Mouse (Mus musculus) myocyte (in vitro differentiated cells): ENCODE results near the gene Arhgap10.

ENCODE experiments used
- CEBPB ChIP-seq: IDR thresholded peaks from 2 replicates; pipeline ENCODE4 v1.6.1; 2011; ENCODE audit warnings: mild to moderate bottlenecking, moderate library complexity; ENCODE audit not compliant: poor library complexity, insufficient read depth, severe bottlenecking
- MAX ChIP-seq: IDR thresholded peaks from one replicate; pipeline ENCODE4 v1.6.1; 2011; ENCODE audit warnings: low read depth, mild to moderate bottlenecking, control low read depth
- MYOD1 ChIP-seq, 3 experiments: IDR thresholded peaks; one replicate each; pipeline ENCODE4 v1.6.1; 2011; ENCODE audit warnings: control low read depth in 2 of 3, low read depth in 2 of 3, mild to moderate bottlenecking in 2 of 3, moderate library complexity in 1 of 3; ENCODE audit not compliant: insufficient read length in 2 of 3, control insufficient read depth in 1 of 3
- MYOG ChIP-seq, 3 experiments: IDR thresholded peaks; one replicate each; pipeline ENCODE4 v1.6.1; 2011; ENCODE audit warnings: control low read depth in 2 of 3, low read depth in 2 of 3, mild to moderate bottlenecking in 2 of 3; ENCODE audit not compliant: insufficient read length in 2 of 3, control insufficient read depth in 1 of 3, insufficient read depth in 1 of 3
- POLR2A ChIP-seq: IDR thresholded peaks from one replicate; pipeline ENCODE4 v1.6.1; 2011; ENCODE audit warnings: low read depth, mild to moderate bottlenecking, control low read depth, moderate library complexity; ENCODE audit not compliant: insufficient read length
- POLR2AphosphoS2 ChIP-seq: IDR thresholded peaks from one replicate; pipeline ENCODE4 v1.6.1; 2011; ENCODE audit warnings: low read depth, control low read depth; ENCODE audit not compliant: insufficient read length
- REST ChIP-seq: IDR thresholded peaks from one replicate; pipeline ENCODE4 v1.6.1; 2011; ENCODE audit warnings: mild to moderate bottlenecking, control low read depth, moderate library complexity; ENCODE audit not compliant: insufficient read depth, insufficient read length
- SRF ChIP-seq: IDR thresholded peaks from one replicate; pipeline ENCODE4 v1.6.1; 2011; ENCODE audit warnings: low read depth; ENCODE audit not compliant: control insufficient read depth, insufficient read length
- TCF12 ChIP-seq: IDR thresholded peaks from one replicate; pipeline ENCODE4 v1.6.1; 2011; ENCODE audit warnings: mild to moderate bottlenecking, control low read depth; ENCODE audit not compliant: poor library complexity, insufficient read depth, severe bottlenecking
- TCF3 ChIP-seq: IDR thresholded peaks from one replicate; pipeline ENCODE4 v1.6.1; 2011; ENCODE audit warnings: low read depth, control low read depth; ENCODE audit not compliant: insufficient read length
- USF1 ChIP-seq: IDR thresholded peaks from one replicate; pipeline ENCODE4 v1.6.1; 2011; ENCODE audit warnings: low read depth, mild to moderate bottlenecking, control low read depth, moderate library complexity

DNA sequence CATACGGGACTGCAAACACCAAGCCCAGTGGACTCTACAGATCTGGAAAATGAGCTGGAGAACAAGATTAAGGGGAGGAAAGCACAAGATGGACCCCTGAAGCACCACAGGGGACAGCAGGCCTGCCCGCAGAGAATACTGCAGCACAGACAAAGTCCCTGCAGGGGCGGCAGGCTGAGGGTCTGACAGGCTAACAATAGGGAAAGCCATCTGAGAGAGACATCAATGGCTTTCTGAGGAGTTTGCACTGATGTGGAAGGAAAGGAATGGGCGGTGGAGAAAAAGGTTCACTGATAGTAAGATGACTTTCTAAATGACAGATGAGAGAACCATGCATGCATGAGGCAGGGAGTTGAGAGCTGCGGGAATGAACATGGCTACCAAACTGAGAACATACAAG lies 111.3 kb downstream of the Arhgap10 start:
- TF ChIP-seq MAX (no peak), REST (no peak), USF1 (no peak), MYOD1 (IDR thresholded peaks at IDR 0.05; ENCODE audit: control insufficient read depth in 1 of 3, insufficient read length in 2 of 3, low read depth in 2 of 3) (no peak), SRF (no peak), POLR2AphosphoS2 (no peak), TCF12 (no peak), POLR2A (no peak), MYOG (IDR thresholded peaks at IDR 0.05; ENCODE audit: control insufficient read depth in 1 of 3, insufficient read depth in 1 of 3, insufficient read length in 2 of 3, low read depth in 2 of 3) (no peak), CEBPB (no peak), TCF3 (no peak)
